Mouse (Mus musculus): Measurements from ENCODE around the gene Dtnbp1.
A peak's percentile ranks its signal among the peaks of the same experiment; 100 is the strongest.

The Dtnbp1 gene

GRCm38 (mm10) chr13:44904271-44904670 lies 97.7 kb downstream of the Dtnbp1 start:
- peak; percentile 19 for DNase-seq (ENCODE audit: low read depth, low spot score)

- DNase-seq (ENCODE audit: low read depth, low spot score): no peak
Observed at GRCm38 (mm10) chr13:44903416-44903815, 98.5 kb downstream of the Dtnbp1 start.

DNA sequence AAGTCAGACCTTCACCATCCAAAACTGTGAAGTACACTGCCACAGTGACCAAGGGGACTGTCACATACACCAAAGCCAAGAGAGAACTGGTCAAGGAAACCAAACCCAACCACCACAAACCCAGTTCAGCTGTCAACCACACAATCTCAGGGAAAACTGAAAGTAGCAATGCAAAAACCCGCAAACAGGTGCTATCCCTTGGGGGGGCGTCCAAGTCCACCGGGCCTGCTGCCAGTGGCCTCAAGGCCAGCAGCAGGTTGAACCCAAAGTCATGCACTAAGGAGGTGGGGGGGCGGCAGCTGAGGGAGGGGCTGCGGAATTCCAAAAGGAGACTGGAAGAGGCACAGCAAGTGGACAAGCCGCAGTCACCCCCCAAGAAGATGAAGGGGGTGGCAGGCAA lies 99.6 kb downstream of the Dtnbp1 start:
- DNase-seq (ENCODE audit: low read depth, low spot score): no peak

- no peak for DNase-seq (ENCODE audit: low read depth, low spot score)
Observed at GRCm38 (mm10) chr13:44896211-44896610, 105.7 kb downstream of the Dtnbp1 start.

DNA sequence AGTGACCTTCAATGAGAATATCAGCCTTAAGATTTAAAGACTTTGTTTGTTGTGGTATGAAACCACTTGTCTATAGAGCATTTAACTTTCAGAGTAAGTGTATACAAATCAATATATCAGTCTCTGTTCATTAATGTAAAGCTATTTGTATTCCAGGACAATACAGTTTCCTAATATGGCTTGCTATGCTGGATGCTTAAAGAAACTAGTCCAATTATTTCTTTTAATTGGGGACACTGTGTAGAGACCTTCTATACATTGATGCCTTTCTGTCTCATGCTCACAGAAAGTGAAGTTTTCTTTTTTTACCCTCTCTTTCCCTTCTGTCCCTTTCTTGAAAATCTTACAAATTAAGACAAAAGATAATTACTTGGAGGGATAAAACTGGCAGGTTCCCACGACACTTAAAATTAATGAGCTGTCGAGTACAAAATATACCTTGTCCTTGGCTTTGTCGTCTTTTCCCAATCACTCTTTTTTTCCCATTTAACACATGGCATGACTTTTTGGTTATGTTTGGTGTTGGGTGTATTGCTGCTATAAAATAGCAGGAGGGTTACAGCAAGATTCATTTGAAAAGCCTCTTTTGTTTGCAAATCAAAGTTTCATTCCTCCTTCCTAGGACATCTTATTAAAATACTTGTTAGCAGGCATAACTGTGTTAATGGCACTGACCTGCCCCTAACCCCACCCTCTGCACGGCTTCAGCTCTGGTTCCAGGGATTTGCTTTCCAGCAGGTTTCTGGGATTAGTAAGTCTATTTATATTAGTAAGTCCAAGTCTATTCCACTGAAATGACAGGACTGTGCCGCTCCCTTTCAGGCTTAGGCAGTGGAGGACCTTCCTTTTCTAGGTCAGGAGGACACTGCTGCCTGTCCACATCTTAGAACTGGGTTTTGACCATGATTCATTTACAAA lies 109.9 kb downstream of the Dtnbp1 start:
- DNase-seq (ENCODE audit: low read depth, low spot score): no peak

GRCm38 (mm10) chr13:44890612-44891011 lies 111.3 kb downstream of the Dtnbp1 start:
- no peak for DNase-seq (ENCODE audit: low read depth, low spot score)

- DNase-seq (ENCODE audit: low read depth, low spot score): no peak
Observed at GRCm38 (mm10) chr13:44886221-44886620, 115.7 kb downstream of the Dtnbp1 start.

GRCm38 (mm10) chr13:44881001-44881400 lies 120.9 kb downstream of the Dtnbp1 start:
- no peak for DNase-seq (ENCODE audit: low read depth, low spot score)

DNA sequence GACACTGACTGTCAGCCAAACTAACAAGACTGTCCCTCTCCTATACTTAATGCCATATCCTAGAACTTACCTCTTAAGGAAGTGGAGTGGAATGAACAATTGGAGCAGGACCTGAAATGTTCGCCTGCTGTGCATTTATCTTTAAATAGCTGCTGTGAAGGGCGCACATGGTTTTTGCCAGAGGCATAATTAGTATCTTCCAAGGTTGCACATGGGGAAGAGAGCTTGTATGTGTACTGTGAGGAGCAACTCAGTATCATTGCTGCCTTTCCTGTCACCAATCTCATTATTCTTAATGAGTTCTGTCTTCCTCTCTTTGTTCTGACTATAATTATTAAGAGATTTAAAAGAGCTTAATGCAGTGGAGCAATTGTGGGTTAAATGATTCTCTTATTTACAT lies 125.1 kb downstream of the Dtnbp1 start:
- no peak for DNase-seq (ENCODE audit: low read depth, low spot score)
